In genomic region chr1:177470091-177470490, GRCm38 (mm10) we compare ENCODE assay signal across 12 mouse cellular contexts. TPM values are rescaled to one million over a fixed set of nuclear protein-coding genes. Genes with fewer than 3 reads are reported as not detected.
A peak's percentile ranks its signal among the peaks of the same experiment; 100 is the strongest.
DNase-seq lines count a peak whose midpoint lies in the region; ATAC-seq and TF ChIP-seq lines count a peak whose summit lies in the region.
"Had no signal": no experiment of that assay in that cellular context is flagged by ENCODE, and none has a peak within 500 bp of the region (broad histone marks: within the 10 kb centered on the region; RNA-seq: fewer than 3 reads in every experiment).

No protein-coding gene starts in this region.

- ATAC-seq in lung, embryonic 16.5 days (ENCODE audit: low read depth), result peak; percentile 66
- peak; percentile 65; the same call in 1 of the 2 replicates for ATAC-seq in stomach, embryonic 16.5 days (ENCODE audit: insufficient read depth, low FRiP score)
- ATAC-seq in hindbrain, embryonic 13.5 days (ENCODE audit: low FRiP score), result no peak

- no peak overlapping the region for H3K27ac ChIP-seq in lung, embryonic 16.5 days (ENCODE audit: low read length)
- H3K27ac ChIP-seq in stomach, embryonic 16.5 days (ENCODE audit: low read length), result no peak overlapping the region
- no peak overlapping the region for H3K27ac ChIP-seq in hindbrain, embryonic 13.5 days
- H3K27ac ChIP-seq: left cerebral cortex, adult 2 months; limb, embryonic 15.5 days had no signal

- no peaks in the 10 kb centered on the region for H3K9me3 ChIP-seq in lung, embryonic 16.5 days (ENCODE audit: control insufficient read depth, low read length)
- H3K9me3 ChIP-seq in stomach, embryonic 16.5 days (replicated peaks; ENCODE audit: control insufficient read depth, low read length), result no peaks in the 10 kb centered on the region
- no peaks in the 10 kb centered on the region for H3K9me3 ChIP-seq in hindbrain, embryonic 13.5 days
- H3K9me3 ChIP-seq: G1E; limb, embryonic 15.5 days had no signal

- no peak for TF ChIP-seq CTCF in lung, adult 2 months (IDR thresholded peaks at IDR 0.05; ENCODE audit: insufficient read depth, low read length)

- H3K4me3 ChIP-seq in lung, embryonic 16.5 days (ENCODE audit: low read length), result no peak overlapping the region
- H3K4me3 ChIP-seq in lung, adult 2 months (replicated peaks; ENCODE audit: extremely low read depth, low read depth, low read length), result no peak overlapping the region
- no peak overlapping the region for H3K4me3 ChIP-seq in stomach, embryonic 16.5 days (replicated peaks; ENCODE audit: low read length)
- H3K4me3 ChIP-seq in hindbrain, embryonic 13.5 days, result no peak overlapping the region
- H3K4me3 ChIP-seq: erythroblast, embryonic 14.5 days; limb, embryonic 15.5 days had no signal

- no peaks in the 10 kb centered on the region; the same call in 1 of the 2 replicates for H3K4me1 ChIP-seq in lung, embryonic 16.5 days (replicated peaks; ENCODE audit: control insufficient read depth, insufficient read depth, low read length)
- H3K4me1 ChIP-seq in lung, adult 2 months (ENCODE audit: control insufficient read depth, insufficient read depth, low read length), result no peaks in the 10 kb centered on the region
- H3K4me1 ChIP-seq in stomach, embryonic 16.5 days (ENCODE audit: control insufficient read depth, insufficient read depth, low read length), result no peaks in the 10 kb centered on the region
- H3K4me1 ChIP-seq in hindbrain, embryonic 13.5 days (replicated peaks), result no peaks in the 10 kb centered on the region
- H3K4me1 ChIP-seq: limb, embryonic 15.5 days had no signal

- 33% methylated on average over 4 of the region's 4 CpGs for WGBS in lung, embryonic 16.5 days
- 21% methylated on average over 4 of the region's 4 CpGs for WGBS in lung, adult 2 months
- 56% methylated on average over 4 of the region's 4 CpGs for WGBS in stomach, embryonic 16.5 days
- 77% methylated on average over 4 of the region's 4 CpGs for WGBS in hindbrain, embryonic 13.5 days

- H3K27me3 ChIP-seq in lung, embryonic 16.5 days (ENCODE audit: control insufficient read depth, insufficient read depth, low read depth, low read length), result no peaks in the 10 kb centered on the region
- no peaks in the 10 kb centered on the region; the same call in 1 of the 2 replicates for H3K27me3 ChIP-seq in stomach, embryonic 16.5 days (ENCODE audit: control insufficient read depth, insufficient read depth, low read length)
- H3K27me3 ChIP-seq in hindbrain, embryonic 13.5 days, result no peaks in the 10 kb centered on the region
- H3K27me3 ChIP-seq: limb, embryonic 15.5 days had no signal

- H3K4me2 ChIP-seq in lung, embryonic 16.5 days (ENCODE audit: low read depth, low read length), result no peak overlapping the region
- no peak overlapping the region for H3K4me2 ChIP-seq in stomach, embryonic 16.5 days (ENCODE audit: low read depth, low read length)
- H3K4me2 ChIP-seq in hindbrain, embryonic 13.5 days, result no peak overlapping the region
- H3K4me2 ChIP-seq: limb, embryonic 15.5 days had no signal

- DNase-seq in adrenal gland, adult 2 months, result peak; percentile 7
- DNase-seq in adrenal gland, postnatal 4 days (ENCODE audit: low spot score in 2 of 2), result no peak
- DNase-seq in lung, adult 2 months, result no peak
- DNase-seq in heart, postnatal 4 days, result peak; percentile 33
- DNase-seq in yolk sac, embryonic 10.5 days (ENCODE audit: low spot score), result no peak

- no peak for TF ChIP-seq POLR2A in lung, adult 2 months (IDR thresholded peaks at IDR 0.05; ENCODE audit: borderline replicate concordance, extremely low read depth, low read depth, low read length)

- no peaks in the 10 kb centered on the region for H3K36me3 ChIP-seq in lung, embryonic 16.5 days (ENCODE audit: control insufficient read depth, insufficient read depth, low read length)
- no peaks in the 10 kb centered on the region for H3K36me3 ChIP-seq in stomach, embryonic 16.5 days (ENCODE audit: control insufficient read depth, insufficient read depth, low read length)
- H3K36me3 ChIP-seq in hindbrain, embryonic 13.5 days, result no peaks in the 10 kb centered on the region
- H3K36me3 ChIP-seq: G1E; limb, embryonic 15.5 days had no signal

- H3K9ac ChIP-seq in lung, embryonic 16.5 days (ENCODE audit: low read length), result no peak overlapping the region
- no peak overlapping the region for H3K9ac ChIP-seq in stomach, embryonic 16.5 days (ENCODE audit: low read length)
- H3K9ac ChIP-seq in hindbrain, embryonic 13.5 days, result no peak overlapping the region
- H3K9ac ChIP-seq: limb, embryonic 15.5 days had no signal

RNA-seq across cellular contexts. Expression of gene Zbtb18, which starts 27.9 kb away (rescaled TPM):
- total RNA-seq in adrenal gland, adult 2 months (2021), result 10 to 100 TPM; 23.8 to 25.8 TPM
- 3.7 and 5.7 TPM in 2 replicates for polyA plus RNA-seq in adrenal gland, adult 2 months (2012; rRNA removed)
- total RNA-seq in adrenal gland, postnatal 4 days (2021), result 10 to 100 TPM; 32.3 to 36.5 TPM
- polyA plus RNA-seq in lung, embryonic 16.5 days (2015; fragmentation: Nextera tagmentation; extraction: Ambion mirVana), result 1.6 and 2.2 TPM in 2 replicates
- 10.5 and 18.0 TPM in 2 replicates for polyA plus RNA-seq in lung, adult 2 months (2012; rRNA removed)
- 10 to 100 TPM; 44.2 to 49.7 TPM for total RNA-seq in heart, postnatal 4 days (2021)
- 1.6 and 2.0 TPM in 2 replicates for polyA plus RNA-seq in stomach, embryonic 16.5 days (2015; fragmentation: Nextera tagmentation; extraction: Ambion mirVana)
- 11.5 and 14.2 TPM in 2 replicates for polyA plus RNA-seq in hindbrain, embryonic 13.5 days (2015; fragmentation: Nextera tagmentation; extraction: Ambion mirVana)

Comparison
In these comparisons a context has a peak if more than half of its experiments do, and no peak if none do; other contexts are left out.
1. DNase-seq: peak in adrenal gland, adult 2 months (single experiment) and heart, postnatal 4 days (single experiment); none in adrenal gland, postnatal 4 days (0 of 2), lung, adult 2 months (single experiment) and yolk sac, embryonic 10.5 days (single experiment).